Mouse (Mus musculus) adrenal gland, postnatal 36 days (tissue): ENCODE measurements around the gene Ralgapa2. TPM values are rescaled to one million over a fixed set of nuclear protein-coding genes. Genes with fewer than 3 reads are reported as not detected.
A peak's percentile ranks its signal among the peaks of the same experiment; 100 is the strongest.

Source experiments
- DNase-seq, 2 experiments: peaks; one replicate each; pipeline ENCODE4 v3.0.0; 2021; ENCODE audit warnings: mixed read lengths in 1 of 2
- total RNA-seq, 2 experiments: library from RNA; stranded (reverse); gene quantifications; 2 replicates each; pipeline ENCODE4 v1.2.3; 2021

Ralgapa2 gene
- total RNA-seq, 2 experiments from 2014 or later, result 27.0 to 31.3 TPM

GRCm38 (mm10) chr2:146302094-146302699 is 209.9 kb downstream of the Ralgapa2 start:
- no peak for DNase-seq

GRCm38 (mm10) chr2:146300500-146301020 is 211.6 kb downstream of the Ralgapa2 start:
- no peak for DNase-seq

- DNase-seq, result no peak
Measured at GRCm38 (mm10) chr2:146299841-146300460, 212.2 kb downstream of the Ralgapa2 start.

GRCm38 (mm10) chr2:146293538-146293937 is 218.6 kb downstream of the Ralgapa2 start:
- no peak for DNase-seq

GRCm38 (mm10) chr2:146290871-146291637 is 221.1 kb downstream of the Ralgapa2 start:
- DNase-seq, result no peak

GRCm38 (mm10) chr2:146290366-146290765 is 221.8 kb downstream of the Ralgapa2 start:
- DNase-seq, result no peak

- DNase-seq, result no peak
Measured at GRCm38 (mm10) chr2:146289394-146289793, 222.8 kb downstream of the Ralgapa2 start.

GRCm38 (mm10) chr2:146288326-146288725 is 223.8 kb downstream of the Ralgapa2 start:
- DNase-seq, result no peak

GRCm38 (mm10) chr2:146287531-146287930 is 224.6 kb downstream of the Ralgapa2 start:
- DNase-seq, result no peak

- no peak for DNase-seq
Measured at GRCm38 (mm10) chr2:146281346-146281745, 230.8 kb downstream of the Ralgapa2 start.

GRCm38 (mm10) chr2:146280921-146281274 is 231.2 kb downstream of the Ralgapa2 start:
- DNase-seq, result no peak

GRCm38 (mm10) chr2:146280221-146280920 is 231.8 kb downstream of the Ralgapa2 start:
- no peak for DNase-seq

GRCm38 (mm10) chr2:146279430-146280220 is 232.5 kb downstream of the Ralgapa2 start:
- no peak for DNase-seq

GRCm38 (mm10) chr2:146278381-146278780 is 233.8 kb downstream of the Ralgapa2 start:
- peak; percentile 12 to 18 for DNase-seq

- DNase-seq, result no peak
Measured at GRCm38 (mm10) chr2:146266539-146266938, 245.6 kb downstream of the Ralgapa2 start.

GRCm38 (mm10) chr2:146265045-146265444 is 247.1 kb downstream of the Ralgapa2 start:
- DNase-seq, result peak in 1 of 2 experiments; percentile 15

GRCm38 (mm10) chr2:146262966-146263365 is 249.2 kb downstream of the Ralgapa2 start:
- DNase-seq, result no peak

- DNase-seq, result no peak
Measured at GRCm38 (mm10) chr2:146262215-146262614, 249.9 kb downstream of the Ralgapa2 start.

- no peak for DNase-seq
Measured at GRCm38 (mm10) chr2:146261146-146261545, 251.0 kb downstream of the Ralgapa2 start.

GRCm38 (mm10) chr2:146259787-146260560 is 252.2 kb downstream of the Ralgapa2 start:
- DNase-seq, result no peak
